Mouse (Mus musculus): ENCODE measurements around the gene Ttc13.

Gene Ttc13

GRCm38 (mm10) chr8:124721862-124722515 is at the start of gene Ttc13, which contains the start of gene Arv1:
Ttc13 (minus strand) TSS chr8:124721983.
Arv1 (plus strand) TSS chr8:124722139.
- peak; percentile 97 to 98 for DNase-seq

GRCm38 (mm10) chr8:124763061-124763460 is 41.3 kb upstream of the Ttc13 start:
- no peak for DNase-seq

GRCm38 (mm10) chr8:124758544-124758943 is 36.8 kb upstream of the Ttc13 start:
- DNase-seq = peak; percentile 73 to 76

- no peak for DNase-seq
Observed at GRCm38 (mm10) chr8:124756601-124757000, 34.8 kb upstream of the Ttc13 start.

GRCm38 (mm10) chr8:124756153-124756552 is 34.4 kb upstream of the Ttc13 start:
- no peak for DNase-seq

GRCm38 (mm10) chr8:124755481-124755880 is 33.7 kb upstream of the Ttc13 start:
- DNase-seq = no peak

- DNase-seq = no peak
Observed at GRCm38 (mm10) chr8:124754792-124755190, 33.0 kb upstream of the Ttc13 start.

- peak; percentile 36 to 55 for DNase-seq
Observed at GRCm38 (mm10) chr8:124754101-124754791, 32.5 kb upstream of the Ttc13 start.

- DNase-seq = no peak
Observed at GRCm38 (mm10) chr8:124752325-124752862, 30.6 kb upstream of the Ttc13 start.

GRCm38 (mm10) chr8:124751709-124752173 is 30.0 kb upstream of the Ttc13 start, which contains the start of gene Fam89a:
Fam89a (minus strand) TSS chr8:124751832.
- DNase-seq = peak; percentile 33 to 48

- peak; percentile 20 to 30 for DNase-seq
Observed at GRCm38 (mm10) chr8:124751191-124751590, 29.4 kb upstream of the Ttc13 start.

- DNase-seq = no peak
Observed at GRCm38 (mm10) chr8:124746661-124747060, 24.9 kb upstream of the Ttc13 start.

GRCm38 (mm10) chr8:124739268-124739667 is 17.5 kb upstream of the Ttc13 start:
- DNase-seq = peak; percentile 48 to 53

GRCm38 (mm10) chr8:124735371-124735911 is 13.7 kb upstream of the Ttc13 start:
- no peak for DNase-seq

- DNase-seq = no peak
Observed at GRCm38 (mm10) chr8:124732828-124733227, 11.0 kb upstream of the Ttc13 start.

- DNase-seq = no peak
Observed at GRCm38 (mm10) chr8:124724301-124724700, 2.5 kb upstream of the Ttc13 start.

GRCm38 (mm10) chr8:124720938-124721861 is 583 bp downstream of the Ttc13 start:
- DNase-seq = peak in 1 of 2 experiments; percentile 9

GRCm38 (mm10) chr8:124720133-124720532 is 1.6 kb downstream of the Ttc13 start:
- DNase-seq = peak; percentile 25

GRCm38 (mm10) chr8:124715736-124716135 is 6.0 kb downstream of the Ttc13 start:
- no peak for DNase-seq

GRCm38 (mm10) chr8:124713207-124713606 is 8.6 kb downstream of the Ttc13 start:
- DNase-seq = no peak

- no peak for DNase-seq
Observed at GRCm38 (mm10) chr8:124705823-124706222, 16.0 kb downstream of the Ttc13 start.

GRCm38 (mm10) chr8:124704376-124704775 is 17.4 kb downstream of the Ttc13 start:
- no peak for DNase-seq

Measured in cerebellum, postnatal 10 days (tissue).